Comparison of ENCODE assay signal across 10 mouse cellular contexts in the genomic region with DNA sequence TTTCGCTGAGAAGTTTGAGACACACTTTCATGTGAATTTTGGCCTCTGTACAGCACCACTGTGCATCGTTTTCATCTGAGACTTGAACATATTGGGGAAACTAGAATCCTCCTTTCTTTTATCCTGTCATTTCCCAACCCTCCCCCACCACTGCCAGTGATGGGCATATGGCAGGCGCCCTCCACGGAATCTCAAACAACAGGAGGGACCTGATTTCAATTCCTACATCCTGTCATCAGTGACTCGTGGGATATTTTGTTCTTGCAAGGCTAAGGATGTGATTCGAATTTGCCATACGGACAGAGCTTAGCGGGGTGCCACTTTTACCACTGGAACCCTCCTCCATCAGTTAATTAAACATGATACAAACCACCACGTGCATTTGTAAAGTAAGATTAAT.
A peak's percentile ranks its signal among the peaks of the same experiment; 100 is the strongest.
DNase-seq lines count a peak whose midpoint lies in the region; ATAC-seq and TF ChIP-seq lines count a peak whose summit lies in the region.
"Had no signal": no experiment of that assay in that cellular context is flagged by ENCODE, and none has a peak within 500 bp of the region (broad histone marks: within the 10 kb centered on the region; RNA-seq: fewer than 3 reads in every experiment).

No protein-coding gene starts in this region.

- H3K4me1 ChIP-seq in hindbrain, embryonic 12.5 days: peaks cover 13% of the 10 kb centered on the region
- H3K4me1 ChIP-seq in midbrain, embryonic 15.5 days: peaks cover 12% of the 10 kb centered on the region

- DNase-seq in cerebellum, postnatal 10 days: peak; percentile 82 to 88
- no peak for DNase-seq in cerebellum, adult 11-12 months
- peak; percentile 84 for DNase-seq in brain, embryonic 14.5 days (ENCODE audit: low read depth)
- no peak for DNase-seq in spleen, postnatal 4 days (ENCODE audit: low spot score in 2 of 2)
- no peak for DNase-seq in adrenal gland, adult 8-10 months
- no peak for DNase-seq in T-cell, adult 2 months (ENCODE audit: low spot score)
- DNase-seq: lung, adult 18-20 months; thymus, postnatal 4 days had no signal

- H3K9me3 ChIP-seq in hindbrain, embryonic 12.5 days (replicated peaks): no peaks in the 10 kb centered on the region
- no peaks in the 10 kb centered on the region for H3K9me3 ChIP-seq in midbrain, embryonic 15.5 days

- H3K9ac ChIP-seq in hindbrain, embryonic 12.5 days: no peak overlapping the region
- H3K9ac ChIP-seq in midbrain, embryonic 15.5 days: no peak overlapping the region

- H3K27me3 ChIP-seq in hindbrain, embryonic 12.5 days: no peaks in the 10 kb centered on the region
- H3K27me3 ChIP-seq in midbrain, embryonic 15.5 days (replicated peaks): no peaks in the 10 kb centered on the region

- H3K27ac ChIP-seq in hindbrain, embryonic 12.5 days: peak overlapping the region; percentile 8; the same call in 1 of the 2 replicates
- H3K27ac ChIP-seq in midbrain, embryonic 15.5 days: no peak overlapping the region

- WGBS in hindbrain, embryonic 12.5 days: 19% methylated on average over 9 of the region's 9 CpGs
- 9% methylated on average over 9 of the region's 9 CpGs for WGBS in midbrain, embryonic 15.5 days

- no peaks in the 10 kb centered on the region for H3K36me3 ChIP-seq in hindbrain, embryonic 12.5 days
- no peaks in the 10 kb centered on the region for H3K36me3 ChIP-seq in midbrain, embryonic 15.5 days (replicated peaks)

- no peak for TF ChIP-seq POLR2A in brain, embryonic 14.5 days (IDR thresholded peaks at IDR 0.05; ENCODE audit: borderline replicate concordance, extremely low read depth, insufficient read depth, insufficient read length, poor library complexity, severe bottlenecking)

- peak; percentile 54; the same call in 1 of the 2 replicates for ATAC-seq in hindbrain, embryonic 12.5 days (ENCODE audit: low FRiP score)
- peak; percentile 73 for ATAC-seq in midbrain, embryonic 15.5 days (replicated peaks)

- no peak overlapping the region for H3K4me3 ChIP-seq in hindbrain, embryonic 12.5 days
- H3K4me3 ChIP-seq in midbrain, embryonic 15.5 days: no peak overlapping the region

- no peak overlapping the region; the same call in 1 of the 2 replicates for H3K4me2 ChIP-seq in hindbrain, embryonic 12.5 days (replicated peaks)
- peak overlapping the region; percentile 26 for H3K4me2 ChIP-seq in midbrain, embryonic 15.5 days

- TF ChIP-seq CTCF in brain, embryonic 14.5 days (IDR thresholded peaks at IDR 0.05; ENCODE audit: borderline replicate concordance, extremely low read depth, insufficient read depth, insufficient read length): no peak

Comparison
In these comparisons a context has a peak if more than half of its experiments do, and no peak if none do; other contexts are left out.
1. DNase-seq: peak in cerebellum, postnatal 10 days (2 of 2) and brain, embryonic 14.5 days (single experiment); none in cerebellum, adult 11-12 months (single experiment), spleen, postnatal 4 days (0 of 2), adrenal gland, adult 8-10 months (single experiment) and T-cell, adult 2 months (single experiment).